Mouse (Mus musculus) neural tube, embryonic 12.5 days (tissue): ENCODE measurements around the gene Il1rl2. TPM values are rescaled to one million over a fixed set of nuclear protein-coding genes. Genes with fewer than 3 reads are reported as not detected.
"Not testable (repeated sequence)": the region's sequence is repeated elsewhere in the genome, so short reads cannot be mapped to it uniquely, and the experiment has no call there.

Source experiments
- ATAC-seq: fragments of 200-750 bp; cut with Nextera tagmentation; 2 replicates; pipeline ENCODE4 v1.8.0; 2017; ENCODE audit warnings: low read depth, mild to moderate bottlenecking, moderate TSS enrichment, moderate library complexity; ENCODE audit not compliant: low FRiP score
- H3K27ac ChIP-seq: fragments of 300-500 bp; sonication (generic); 2 replicates; pipeline ENCODE4 v1.5.1; 2016
- H3K27me3 ChIP-seq: fragments of 300-500 bp; sonication (generic); replicated peaks from 2 replicates; pipeline ENCODE4 v1.6.1; 2016; ENCODE audit warnings: mild to moderate bottlenecking
- H3K36me3 ChIP-seq: fragments of 300-500 bp; sonication (generic); 2 replicates; pipeline ENCODE4 v1.6.1; 2016; ENCODE audit warnings: mild to moderate bottlenecking
- H3K4me1 ChIP-seq: fragments of 300-500 bp; sonication (generic); 2 replicates; pipeline ENCODE4 v1.6.1; 2016
- H3K4me2 ChIP-seq: fragments of 300-500 bp; sonication (generic); replicated peaks from 2 replicates; pipeline ENCODE4 v1.6.1; 2016; ENCODE audit warnings: mild to moderate bottlenecking
- H3K4me3 ChIP-seq: fragments of 300-500 bp; sonication (generic); 2 replicates; pipeline ENCODE4 v1.5.1; 2016
- H3K9ac ChIP-seq: fragments of 300-500 bp; sonication (generic); 2 replicates; pipeline ENCODE4 v1.6.1; 2016; ENCODE audit warnings: mild to moderate bottlenecking
- H3K9me3 ChIP-seq: fragments of 300-500 bp; sonication (generic); 2 replicates; pipeline ENCODE4 v1.6.1; 2016; ENCODE audit warnings: mild to moderate bottlenecking
- whole genome bisulfite sequencing: fragments of 180-500 bp; shearing (Covaris S2); methylation state at CpG from one replicate; pipeline ENCODE4 v1.1.7; 2016; 5-methylcytosine and 5-hydroxymethylcytosine counted together
- polyA plus RNA-seq: library from polyadenylated mRNA; unstranded; fragments of >200 nt; fragmentation: Nextera tagmentation; extraction: Ambion mirVana; gene quantifications from 2 replicates; pipeline ENCODE4 v1.2.1, GENCODE M21; 2016

Il1rl2 gene
- polyA plus RNA-seq, 1 experiment from 2014 or later = 2.0 TPM

GRCm38 (mm10) chr1:40298053-40298452 is 26.4 kb upstream of the Il1rl2 start:
- Histone ChIP-seq H3K9me3 (no peaks in the 10 kb centered on the region), H3K36me3 (no peaks in the 10 kb centered on the region), H3K4me3 (no peak overlapping the region), H3K9ac (no peak overlapping the region), H3K27me3 (no peaks in the 10 kb centered on the region), H3K4me1 (no peaks in the 10 kb centered on the region), H3K27ac (no peak overlapping the region), H3K4me2 (no peak overlapping the region)
- ATAC-seq = no peak
- 88% methylated on average over 2 of the region's 2 CpGs for WGBS

GRCm38 (mm10) chr1:40303179-40303866 is 21.1 kb upstream of the Il1rl2 start:
- H3K9ac ChIP-seq = no peak overlapping the region
- no peak overlapping the region for H3K4me3 ChIP-seq
- H3K9me3 ChIP-seq = no peaks in the 10 kb centered on the region
- H3K4me1 ChIP-seq = no peaks in the 10 kb centered on the region
- no peak overlapping the region for H3K4me2 ChIP-seq
- 65% methylated on average over 7 of the region's 7 CpGs for WGBS
- H3K27ac ChIP-seq = no peak overlapping the region
- no peaks in the 10 kb centered on the region for H3K27me3 ChIP-seq
- no peak for ATAC-seq
- no peaks in the 10 kb centered on the region for H3K36me3 ChIP-seq

DNA sequence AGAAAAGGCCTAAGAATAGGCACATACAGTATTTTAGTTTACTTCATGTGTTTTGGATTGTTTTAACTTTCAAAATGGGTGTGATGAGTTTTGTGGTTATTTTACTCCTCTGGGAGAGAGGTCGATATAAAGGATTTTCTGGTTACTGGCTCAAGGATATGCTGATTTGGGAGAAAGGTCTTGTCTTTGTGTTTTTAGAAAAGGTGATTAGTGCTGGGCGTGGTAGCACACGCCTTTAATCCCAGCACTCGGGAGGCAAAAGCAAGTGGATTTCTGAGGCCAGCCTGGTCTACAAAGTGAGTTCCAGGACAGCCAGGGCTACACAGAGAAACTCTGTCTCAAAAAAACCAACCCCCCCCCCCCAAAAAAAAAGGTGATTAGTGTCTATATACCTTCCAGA is 20.1 kb upstream of the Il1rl2 start:
- ATAC-seq, H3K27ac ChIP-seq, H3K36me3 ChIP-seq, H3K4me1 ChIP-seq, H3K4me3 ChIP-seq, H3K9me3 ChIP-seq, H3K27me3 ChIP-seq, H3K4me2 ChIP-seq, H3K9ac ChIP-seq: not testable (repeated sequence)
- 65% methylated on average over 4 of the region's 4 CpGs for WGBS

DNA sequence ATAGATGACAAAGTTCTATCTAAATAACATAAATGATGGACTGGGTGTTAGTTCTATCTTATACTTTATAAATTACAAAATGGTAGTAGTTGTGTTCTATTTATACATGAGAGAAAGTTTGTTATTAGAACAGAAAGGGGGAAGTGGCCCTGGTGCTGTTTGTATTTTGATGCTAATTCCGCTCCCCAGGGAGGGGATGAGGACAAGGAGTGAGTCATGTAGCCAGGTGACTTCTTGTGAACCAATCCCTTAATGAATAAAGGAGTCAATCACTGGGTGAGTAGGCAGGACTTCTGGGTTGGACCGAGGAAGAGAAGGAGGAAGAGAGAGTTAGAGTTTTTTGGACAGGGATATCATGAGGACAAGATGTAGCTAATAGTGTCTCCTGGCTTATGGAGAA is 18.3 kb upstream of the Il1rl2 start:
- no peaks in the 10 kb centered on the region for H3K9me3 ChIP-seq
- no peak for ATAC-seq
- 75% methylated on average over 2 of the region's 2 CpGs for WGBS
- no peaks in the 10 kb centered on the region for H3K4me1 ChIP-seq
- H3K36me3 ChIP-seq = no peaks in the 10 kb centered on the region
- H3K9ac ChIP-seq = no peak overlapping the region
- no peak overlapping the region for H3K27ac ChIP-seq
- H3K4me3 ChIP-seq = no peak overlapping the region
- no peak overlapping the region for H3K4me2 ChIP-seq
- H3K27me3 ChIP-seq = no peaks in the 10 kb centered on the region

- H3K27me3 ChIP-seq = no peaks in the 10 kb centered on the region
- H3K9me3 ChIP-seq = no peaks in the 10 kb centered on the region
- no peak for ATAC-seq
- no peak overlapping the region for H3K4me2 ChIP-seq
- 94% methylated on average over 3 of the region's 3 CpGs for WGBS
- no peak overlapping the region for H3K9ac ChIP-seq
- H3K27ac ChIP-seq = no peak overlapping the region
- no peaks in the 10 kb centered on the region for H3K36me3 ChIP-seq
- H3K4me1 ChIP-seq = no peaks in the 10 kb centered on the region
- no peak overlapping the region for H3K4me3 ChIP-seq
Observed at GRCm38 (mm10) chr1:40311123-40311522, 13.3 kb upstream of the Il1rl2 start.

DNA sequence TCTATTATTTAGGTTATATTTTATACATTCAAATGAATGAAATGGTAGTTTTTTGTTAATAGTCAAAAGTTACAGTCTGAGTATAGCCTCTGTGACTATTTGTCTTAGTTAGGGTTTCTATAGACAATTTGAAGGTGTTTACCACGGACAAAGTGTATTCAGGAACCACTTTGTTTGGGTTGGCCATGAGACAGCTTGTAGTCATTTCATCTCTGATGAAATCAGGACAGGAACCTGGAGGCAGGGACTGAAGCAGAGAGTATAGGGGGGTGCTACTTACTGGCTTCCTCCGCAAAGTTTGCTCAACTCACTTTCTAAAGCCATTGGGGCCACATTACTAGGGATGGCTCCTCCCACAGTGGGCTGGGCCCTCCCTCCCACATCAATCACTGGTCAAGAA is 12.8 kb upstream of the Il1rl2 start:
- H3K4me1 ChIP-seq = no peaks in the 10 kb centered on the region
- H3K36me3 ChIP-seq = no peaks in the 10 kb centered on the region
- no peaks in the 10 kb centered on the region for H3K9me3 ChIP-seq
- H3K4me2 ChIP-seq = no peak overlapping the region
- no peak overlapping the region for H3K27ac ChIP-seq
- WGBS = 82% methylated on average over 2 of the region's 2 CpGs
- no peak overlapping the region for H3K4me3 ChIP-seq
- no peak overlapping the region for H3K9ac ChIP-seq
- no peak for ATAC-seq
- no peaks in the 10 kb centered on the region for H3K27me3 ChIP-seq

DNA sequence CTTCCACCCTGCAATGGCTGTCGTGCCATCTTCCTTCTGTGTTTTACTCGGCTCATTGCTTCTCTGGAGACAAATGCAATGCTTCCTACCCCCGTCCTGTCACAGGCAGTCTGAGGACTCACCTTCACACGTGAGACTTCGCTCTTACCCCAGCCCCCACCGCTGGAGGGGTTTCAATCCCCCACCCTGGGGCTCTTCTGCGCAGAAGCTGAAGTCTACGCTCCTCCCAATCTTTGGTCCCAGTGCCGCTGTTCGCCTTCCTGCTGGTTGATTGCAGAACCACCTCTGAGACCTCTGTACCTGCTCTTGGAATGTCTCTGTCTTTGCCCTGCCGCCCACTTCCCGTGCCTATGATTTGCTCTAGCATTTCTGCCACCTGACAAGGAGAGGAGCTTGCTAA is 10.4 kb upstream of the Il1rl2 start:
- ATAC-seq = no peak
- WGBS = 79% methylated on average over 12 of the region's 12 CpGs
- Histone ChIP-seq H3K4me2 (no peak overlapping the region), H3K27ac (no peak overlapping the region), H3K36me3 (no peaks in the 10 kb centered on the region), H3K27me3 (no peaks in the 10 kb centered on the region), H3K4me3 (no peak overlapping the region), H3K4me1 (no peaks in the 10 kb centered on the region), H3K9me3 (no peaks in the 10 kb centered on the region), H3K9ac (no peak overlapping the region)

DNA sequence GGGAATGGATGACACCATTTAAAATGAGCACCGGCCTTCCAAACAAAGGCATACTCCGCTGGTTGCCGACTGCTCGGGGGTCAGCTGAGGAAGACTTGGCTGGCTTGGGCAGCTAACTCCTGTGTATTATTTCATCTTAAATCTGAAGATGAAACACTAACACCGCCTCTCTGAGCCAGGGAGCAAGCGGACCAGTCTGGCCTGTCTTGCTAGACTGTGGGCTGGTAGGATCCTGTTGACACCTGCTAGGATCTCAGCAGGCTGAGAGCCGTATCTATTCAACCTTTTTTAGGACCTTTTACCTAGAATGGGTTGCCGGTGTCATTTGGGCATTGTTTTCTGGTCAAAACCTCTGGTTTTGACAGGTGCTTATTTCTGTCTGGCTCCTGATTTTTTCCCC is 6.8 kb upstream of the Il1rl2 start:
- Histone ChIP-seq H3K9me3 (no peaks in the 10 kb centered on the region), H3K27me3 (no peaks in the 10 kb centered on the region), H3K36me3 (no peaks in the 10 kb centered on the region), H3K9ac (no peak overlapping the region), H3K27ac (no peak overlapping the region), H3K4me1 (no peaks in the 10 kb centered on the region), H3K4me3 (no peak overlapping the region), H3K4me2 (no peak overlapping the region)
- ATAC-seq = no peak
- 90% methylated on average over 8 of the region's 8 CpGs for WGBS

- Histone ChIP-seq H3K9ac (no peak overlapping the region), H3K27me3 (peaks cover 32% of the 10 kb centered on the region), H3K4me3 (no peak overlapping the region), H3K4me1 (peaks cover 12% of the 10 kb centered on the region), H3K9me3 (no peaks in the 10 kb centered on the region), H3K27ac (no peak overlapping the region), H3K36me3 (no peaks in the 10 kb centered on the region), H3K4me2 (no peak overlapping the region)
- no peak for ATAC-seq
- 79% methylated on average over 6 of the region's 6 CpGs for WGBS
Observed at GRCm38 (mm10) chr1:40321824-40322223, 2.6 kb upstream of the Il1rl2 start.

- H3K4me1 ChIP-seq = peaks cover 12% of the 10 kb centered on the region
- WGBS = 88% methylated on average over 3 of the region's 3 CpGs
- no peak overlapping the region for H3K4me3 ChIP-seq
- no peaks in the 10 kb centered on the region for H3K9me3 ChIP-seq
- no peak overlapping the region for H3K27ac ChIP-seq
- H3K9ac ChIP-seq = no peak overlapping the region
- no peak for ATAC-seq
- no peak overlapping the region for H3K4me2 ChIP-seq
- peaks cover 34% of the 10 kb centered on the region for H3K27me3 ChIP-seq
- H3K36me3 ChIP-seq = no peaks in the 10 kb centered on the region
Observed at GRCm38 (mm10) chr1:40322543-40322942, 1.9 kb upstream of the Il1rl2 start.

DNA sequence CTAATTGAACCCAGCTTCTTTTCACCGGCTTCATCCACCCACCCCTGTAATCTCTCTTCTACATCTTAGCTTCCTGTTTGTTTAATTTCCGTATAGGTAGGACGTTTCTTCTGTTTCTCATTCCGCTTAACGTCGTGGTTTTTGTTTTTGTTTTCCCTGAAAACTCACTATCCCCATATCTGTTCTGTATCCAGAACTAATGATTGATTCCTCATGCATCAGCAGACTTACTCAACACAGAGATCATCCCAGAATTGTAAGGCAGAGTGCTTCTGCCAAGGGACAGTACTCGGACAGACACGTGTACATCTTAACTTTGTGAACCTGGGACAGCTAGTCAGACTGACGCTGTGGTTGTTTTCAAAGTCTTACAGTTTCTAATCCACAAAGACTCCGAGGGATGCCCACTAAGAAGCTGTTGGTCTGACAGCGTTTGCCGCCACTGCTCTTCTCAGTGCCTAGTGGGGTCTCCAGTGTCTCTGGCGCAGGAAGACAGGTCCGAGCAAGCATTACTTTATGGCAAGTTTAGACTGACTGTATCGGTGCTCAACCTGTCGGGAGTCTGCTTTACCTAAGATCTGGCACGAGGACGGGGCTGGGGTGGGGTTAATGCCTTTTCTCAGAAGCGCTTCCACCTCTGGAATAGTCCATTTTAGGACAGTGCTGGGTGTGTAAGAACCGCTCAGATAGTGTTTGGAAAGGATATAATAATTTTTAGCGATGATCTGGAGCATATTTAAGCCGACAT is 719 bp downstream of the Il1rl2 start:
- no peak overlapping the region for H3K9ac ChIP-seq
- H3K4me2 ChIP-seq = peak overlapping the region; percentile 60
- WGBS = 11% methylated on average over 22 of the region's 22 CpGs
- H3K36me3 ChIP-seq = no peaks in the 10 kb centered on the region
- no peak for ATAC-seq
- H3K4me3 ChIP-seq = peak overlapping the region; percentile 25
- H3K4me1 ChIP-seq = peaks cover 12% of the 10 kb centered on the region
- H3K27me3 ChIP-seq = peaks cover 34% of the 10 kb centered on the region
- no peaks in the 10 kb centered on the region for H3K9me3 ChIP-seq
- no peak overlapping the region for H3K27ac ChIP-seq

DNA sequence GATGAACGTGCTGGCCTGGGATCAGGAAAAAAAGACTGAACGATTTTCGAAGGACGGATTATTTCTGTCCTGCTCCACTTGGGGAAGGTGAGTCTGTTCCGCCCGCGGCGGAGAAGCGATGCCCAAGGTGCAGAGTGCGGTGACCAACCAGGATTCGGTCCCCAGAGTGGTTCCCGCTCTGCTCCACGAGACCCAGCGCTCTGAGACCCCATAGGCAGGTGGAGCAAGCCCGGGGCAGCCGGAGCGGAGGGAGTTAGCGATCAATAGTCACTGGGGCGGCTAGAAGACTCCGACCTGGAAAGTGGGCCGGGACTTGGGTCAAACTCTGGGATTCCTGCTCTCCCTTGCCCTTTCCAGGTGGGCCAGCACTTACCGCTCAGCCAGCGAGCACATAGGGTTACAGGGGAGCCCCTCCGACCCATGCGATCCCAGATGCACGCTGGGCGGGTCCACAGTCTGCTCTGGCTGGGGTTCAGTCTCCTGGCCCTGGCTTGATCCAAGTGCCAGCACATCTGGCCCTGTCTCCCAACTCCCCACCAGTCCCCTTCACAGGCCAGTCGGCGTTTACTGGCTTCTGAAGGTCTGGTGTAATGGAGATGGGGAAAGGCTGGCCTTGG is 1.4 kb downstream of the Il1rl2 start:
- no peaks in the 10 kb centered on the region for H3K9me3 ChIP-seq
- H3K4me2 ChIP-seq = peak overlapping the region; percentile 60
- no peak overlapping the region for H3K27ac ChIP-seq
- 3% methylated on average over 29 of the region's 29 CpGs for WGBS
- ATAC-seq = no peak
- H3K4me1 ChIP-seq = peaks cover 12% of the 10 kb centered on the region
- H3K36me3 ChIP-seq = no peaks in the 10 kb centered on the region
- H3K9ac ChIP-seq = no peak overlapping the region
- peaks cover 34% of the 10 kb centered on the region for H3K27me3 ChIP-seq
- peak overlapping the region; percentile 25 for H3K4me3 ChIP-seq
